Comparison of ENCODE assay signal across 7 mouse cellular contexts in the genomic region with DNA sequence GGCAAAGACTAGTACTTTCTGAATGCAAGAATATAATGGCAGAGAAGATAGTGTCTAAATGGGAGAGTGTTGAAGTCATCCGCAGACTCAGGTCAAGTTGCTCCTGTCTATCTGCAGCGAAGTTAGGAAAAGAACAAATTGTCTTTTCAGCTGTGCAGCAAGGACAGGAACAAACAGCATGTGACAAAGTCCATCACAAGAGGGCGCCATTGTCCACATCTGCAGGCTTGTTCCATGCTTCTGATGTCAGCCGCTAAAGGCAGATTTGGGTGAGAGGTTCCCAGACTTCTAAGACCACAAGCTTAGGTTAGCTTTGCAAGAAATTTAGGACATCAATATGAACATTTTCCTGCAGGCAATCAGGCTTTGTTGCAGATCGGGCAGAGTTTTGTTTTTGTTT.
DNase-seq lines count a peak whose midpoint lies in the region; ATAC-seq and TF ChIP-seq lines count a peak whose summit lies in the region.

No protein-coding gene starts in this region.

- peak; percentile 74 for DNase-seq in adrenal gland, adult 2 months
- peak; percentile 92 to 94 for DNase-seq in cerebellum, postnatal 14 days
- DNase-seq in frontal cortex, postnatal 25 days (ENCODE audit: low spot score in 2 of 2) = peak; percentile 79 to 86
- DNase-seq in left cerebral cortex, postnatal 10 days (ENCODE audit: extremely low spot score in 1 of 2, low spot score in 2 of 2) = peak; percentile 79 to 82

- 0 out of 2 replicates have a peak, but pooled peaks cover 2% of the 10 kb centered on the region for H3K4me1 ChIP-seq in intestine, postnatal 0 days (replicated peaks; ENCODE audit: control insufficient read depth, insufficient read depth, low read length)
- no peaks in the 10 kb centered on the region for H3K4me1 ChIP-seq in midbrain, embryonic 12.5 days
- no peaks in the 10 kb centered on the region for H3K4me1 ChIP-seq in stomach, embryonic 14.5 days (ENCODE audit: control insufficient read depth, insufficient read depth, low read length)

- no peak overlapping the region for H3K4me3 ChIP-seq in intestine, postnatal 0 days (ENCODE audit: low read depth, low read length)
- no peak overlapping the region for H3K4me3 ChIP-seq in midbrain, embryonic 12.5 days
- no peak overlapping the region for H3K4me3 ChIP-seq in stomach, embryonic 14.5 days (ENCODE audit: low read depth, low read length)

- ATAC-seq in intestine, postnatal 0 days = no peak
- ATAC-seq in midbrain, embryonic 12.5 days (ENCODE audit: low FRiP score, low read depth) = peak; percentile 88
- 0 out of 2 replicates have a peak, but pooled peaks have one; percentile 53 for ATAC-seq in stomach, embryonic 14.5 days (ENCODE audit: insufficient number of reproducible peaks, insufficient read depth, low FRiP score, low read depth)

- no peaks in the 10 kb centered on the region for H3K9me3 ChIP-seq in intestine, postnatal 0 days (ENCODE audit: control insufficient read depth)
- no peaks in the 10 kb centered on the region for H3K9me3 ChIP-seq in midbrain, embryonic 12.5 days
- no peaks in the 10 kb centered on the region for H3K9me3 ChIP-seq in stomach, embryonic 14.5 days (ENCODE audit: control insufficient read depth, low read depth, low read length)

- intact Hi-C loops in left cerebral cortex, postnatal 10 days (cut with DNase I) = loop anchor here (5.0 kb wide), 2 partner anchors 262 to 672 kb away; no protein-coding TSS in a partner anchor

- H3K27me3 ChIP-seq in intestine, postnatal 0 days (replicated peaks; ENCODE audit: control insufficient read depth, insufficient read depth, low read length) = no peaks in the 10 kb centered on the region
- H3K27me3 ChIP-seq in midbrain, embryonic 12.5 days = no peaks in the 10 kb centered on the region
- H3K27me3 ChIP-seq in stomach, embryonic 14.5 days (ENCODE audit: control insufficient read depth, insufficient read depth, low read length) = no peaks in the 10 kb centered on the region

- no peak overlapping the region for H3K27ac ChIP-seq in intestine, postnatal 0 days (ENCODE audit: low read depth, low read length)
- no peak overlapping the region for H3K27ac ChIP-seq in midbrain, embryonic 12.5 days (replicated peaks)
- no peak overlapping the region for H3K27ac ChIP-seq in stomach, embryonic 14.5 days (ENCODE audit: low read length)

- H3K4me2 ChIP-seq in intestine, postnatal 0 days (replicated peaks; ENCODE audit: low read depth) = no peak overlapping the region
- no peak overlapping the region for H3K4me2 ChIP-seq in midbrain, embryonic 12.5 days (replicated peaks)
- no peak overlapping the region for H3K4me2 ChIP-seq in stomach, embryonic 14.5 days (replicated peaks; ENCODE audit: low read depth, low read length)

- H3K9ac ChIP-seq in intestine, postnatal 0 days (ENCODE audit: low read depth, low read length) = no peak overlapping the region
- H3K9ac ChIP-seq in midbrain, embryonic 12.5 days (replicated peaks) = no peak overlapping the region
- H3K9ac ChIP-seq in stomach, embryonic 14.5 days (replicated peaks; ENCODE audit: low read depth, low read length) = no peak overlapping the region

- TF ChIP-seq CTCF in intestine, postnatal 0 days (IDR thresholded peaks at IDR 0.05; ENCODE audit: low read depth) = peak; percentile 94

- WGBS in intestine, postnatal 0 days = 25% methylated on average over 5 of the region's 5 CpGs
- WGBS in midbrain, embryonic 12.5 days = 27% methylated on average over 5 of the region's 5 CpGs
- WGBS in stomach, embryonic 14.5 days = 21% methylated on average over 5 of the region's 5 CpGs

- H3K36me3 ChIP-seq in intestine, postnatal 0 days (ENCODE audit: control insufficient read depth, insufficient read depth) = no peaks in the 10 kb centered on the region
- H3K36me3 ChIP-seq in midbrain, embryonic 12.5 days = no peaks in the 10 kb centered on the region
- no peaks in the 10 kb centered on the region for H3K36me3 ChIP-seq in stomach, embryonic 14.5 days (ENCODE audit: control insufficient read depth, insufficient read depth, low read length)
